Mouse (Mus musculus) embryonic fibroblast, embryonic 13.5 days (primary cell): Measurements from ENCODE around the gene Prmt7. TPM values are rescaled to one million over a fixed set of nuclear protein-coding genes. Genes with fewer than 3 reads are reported as not detected.

Source experiments
- H3K27ac ChIP-seq: 2 replicates; pipeline ENCODE4 v1.5.1; 2012; ENCODE audit warnings: low read length, control low read depth, inconsistent platforms; ENCODE audit not compliant: insufficient read depth
- H3K4me1 ChIP-seq: 2 replicates; pipeline ENCODE4 v1.6.1; 2011; ENCODE audit warnings: low read length; ENCODE audit not compliant: control insufficient read depth, insufficient read depth
- H3K4me3 ChIP-seq: 2 replicates; pipeline ENCODE4 v1.5.1; 2011; ENCODE audit warnings: mild to moderate bottlenecking, control low read depth, low read length; ENCODE audit not compliant: insufficient read depth
- CTCF ChIP-seq: IDR thresholded peaks from 2 replicates; pipeline ENCODE4 v1.5.1; 2011; ENCODE audit warnings: mild to moderate bottlenecking, control low read depth, low read length, moderate library complexity, borderline replicate concordance; ENCODE audit not compliant: insufficient read depth
- POLR2A ChIP-seq: IDR thresholded peaks from 2 replicates; pipeline ENCODE4 v1.6.1; 2011; ENCODE audit warnings: low read depth, mild to moderate bottlenecking, control low read depth, low read length, moderate library complexity
- polyA plus RNA-seq: library from polyadenylated mRNA; stranded (reverse); fragments of >200 nt; gene quantifications from 2 replicates; pipeline ENCODE4 v1.2.4, GENCODE M21; 2011; ENCODE audit warnings: low read depth; ENCODE audit not compliant: missing spikeins, insufficient read length

Gene Prmt7
- 33.6 and 40.3 TPM in 2 replicates for polyA plus RNA-seq

DNA sequence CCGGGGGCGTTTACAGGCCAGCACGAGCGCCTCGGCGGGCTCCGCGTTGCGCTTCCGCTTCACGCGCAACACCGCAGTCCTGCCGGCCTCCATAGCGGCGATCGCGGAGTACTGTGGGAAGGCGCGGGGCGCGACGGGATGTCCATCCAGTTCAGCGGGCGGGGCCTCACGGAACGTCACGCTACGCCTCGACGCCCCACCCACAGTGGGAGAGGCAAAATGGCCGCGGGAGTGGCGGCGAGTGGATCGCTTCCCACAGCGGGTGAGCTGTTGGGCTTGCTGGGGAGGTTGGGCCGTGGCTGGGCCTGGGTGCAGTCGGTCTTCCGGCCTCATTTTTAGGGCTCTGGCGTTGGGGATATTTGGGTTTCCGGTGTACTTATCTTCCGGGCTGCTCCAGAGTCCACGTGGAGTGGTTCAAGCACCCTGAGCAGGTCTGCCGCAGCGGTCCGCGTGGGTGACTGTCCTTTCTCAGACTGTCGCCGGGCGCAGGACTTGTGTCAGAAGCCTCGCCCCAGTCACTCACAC lies at the start of gene Prmt7, which contains the start of gene Slc7a6os:
TSS of gene Prmt7 (plus strand) at position 116 of the 525 bp plus-strand sequence.
TSS of gene Slc7a6os (minus strand) at position 115 of the 525 bp plus-strand sequence.
- Histone ChIP-seq H3K4me3 (peak within 1 kb of the TSS; percentile 87), H3K27ac (peak within 1 kb of the TSS; percentile 76), H3K4me1 (no peaks in the 10 kb centered on the region)
- TF ChIP-seq CTCF (no peak), POLR2A (peak; percentile 97)

DNA sequence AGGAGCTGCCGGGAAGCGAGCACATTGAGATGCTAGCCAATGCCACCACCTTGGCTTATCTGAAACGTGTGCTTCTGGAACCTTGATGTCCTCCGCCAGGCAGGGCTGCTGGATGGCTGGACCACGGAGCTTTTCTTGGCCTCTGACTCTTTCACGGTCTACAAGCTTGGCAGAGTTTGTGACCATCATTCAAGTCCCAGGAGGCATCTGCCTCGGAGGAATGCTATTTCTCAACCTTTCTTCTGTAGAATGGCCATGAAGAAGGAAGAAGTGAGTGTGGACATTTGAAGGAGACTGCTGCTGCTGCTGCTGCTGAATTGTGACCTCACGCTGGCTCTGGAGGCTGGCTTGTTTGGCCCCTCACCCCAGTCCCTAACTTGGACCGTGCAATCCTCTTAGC lies 47.5 kb upstream of the Prmt7 start:
- Histone ChIP-seq H3K4me1 (no peaks in the 10 kb centered on the region), H3K27ac (no peak overlapping the region), H3K4me3 (no peak overlapping the region)
- no peak for TF ChIP-seq CTCF
- TF ChIP-seq POLR2A, result no peak

DNA sequence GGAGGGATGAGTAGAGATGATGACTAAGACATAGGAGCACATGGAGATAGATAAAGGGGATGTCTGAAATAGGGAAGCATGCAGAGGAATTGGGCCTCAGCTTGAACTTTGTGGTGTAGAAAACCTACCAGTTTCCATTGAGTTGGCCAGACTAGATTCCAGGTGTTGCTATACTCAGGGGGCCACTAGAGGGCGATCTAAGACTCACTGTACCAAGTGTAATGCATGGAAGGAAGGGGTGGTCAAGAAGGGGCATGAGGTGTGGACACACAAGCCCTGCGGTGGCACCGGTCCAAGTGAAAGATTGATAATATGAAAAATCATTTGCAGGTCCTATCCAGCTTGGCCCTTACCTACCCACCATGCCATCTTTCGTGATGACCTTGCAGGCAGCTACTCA lies 45.3 kb upstream of the Prmt7 start:
- H3K4me1 ChIP-seq, result no peaks in the 10 kb centered on the region
- H3K27ac ChIP-seq, result no peak overlapping the region
- TF ChIP-seq CTCF (peak; percentile 48), POLR2A (no peak)
- no peak overlapping the region for H3K4me3 ChIP-seq

DNA sequence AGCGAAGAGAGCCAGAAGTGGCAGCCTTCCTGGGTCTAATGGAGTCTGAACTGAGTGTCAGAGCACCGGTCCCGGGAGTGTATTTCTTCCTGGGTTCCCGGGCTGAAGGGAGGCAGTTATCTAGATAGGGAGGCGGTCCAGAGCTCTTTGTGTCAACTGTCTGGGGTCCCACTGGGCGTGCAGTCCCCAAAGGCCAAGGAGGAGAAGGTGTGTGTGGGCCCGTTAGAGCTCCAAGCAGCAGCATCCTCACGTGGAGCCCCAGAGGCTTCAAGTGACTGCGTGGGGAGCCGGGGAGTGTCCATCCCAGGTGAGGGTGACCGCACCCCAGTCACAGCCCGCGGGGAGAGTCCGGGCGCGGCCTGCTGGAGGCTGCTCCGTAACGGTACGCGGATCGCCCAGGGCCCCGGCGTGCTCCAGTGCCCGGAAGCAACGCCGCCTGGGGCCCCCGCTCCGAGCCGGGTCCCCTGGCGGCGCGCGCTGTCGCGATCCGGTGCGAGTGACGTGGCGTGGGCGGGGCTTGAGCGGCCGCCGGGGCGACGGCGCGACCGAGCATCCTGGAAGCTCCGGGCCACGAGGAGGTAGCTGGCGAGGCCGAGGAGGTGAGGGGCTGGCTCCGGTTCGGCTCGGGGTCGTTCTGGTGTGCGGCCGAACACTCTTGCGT lies 42.2 kb upstream of the Prmt7 start, which contains the start of gene Slc7a6:
TSS of gene Slc7a6 (plus strand) at position 502 of the 661 bp plus-strand sequence.
- no peak for TF ChIP-seq CTCF
- peak; percentile 90 for TF ChIP-seq POLR2A
- Histone ChIP-seq H3K27ac (peak within 1 kb of the TSS; percentile 54), H3K4me3 (peak within 1 kb of the TSS; percentile 74), H3K4me1 (no peaks in the 10 kb centered on the region)

DNA sequence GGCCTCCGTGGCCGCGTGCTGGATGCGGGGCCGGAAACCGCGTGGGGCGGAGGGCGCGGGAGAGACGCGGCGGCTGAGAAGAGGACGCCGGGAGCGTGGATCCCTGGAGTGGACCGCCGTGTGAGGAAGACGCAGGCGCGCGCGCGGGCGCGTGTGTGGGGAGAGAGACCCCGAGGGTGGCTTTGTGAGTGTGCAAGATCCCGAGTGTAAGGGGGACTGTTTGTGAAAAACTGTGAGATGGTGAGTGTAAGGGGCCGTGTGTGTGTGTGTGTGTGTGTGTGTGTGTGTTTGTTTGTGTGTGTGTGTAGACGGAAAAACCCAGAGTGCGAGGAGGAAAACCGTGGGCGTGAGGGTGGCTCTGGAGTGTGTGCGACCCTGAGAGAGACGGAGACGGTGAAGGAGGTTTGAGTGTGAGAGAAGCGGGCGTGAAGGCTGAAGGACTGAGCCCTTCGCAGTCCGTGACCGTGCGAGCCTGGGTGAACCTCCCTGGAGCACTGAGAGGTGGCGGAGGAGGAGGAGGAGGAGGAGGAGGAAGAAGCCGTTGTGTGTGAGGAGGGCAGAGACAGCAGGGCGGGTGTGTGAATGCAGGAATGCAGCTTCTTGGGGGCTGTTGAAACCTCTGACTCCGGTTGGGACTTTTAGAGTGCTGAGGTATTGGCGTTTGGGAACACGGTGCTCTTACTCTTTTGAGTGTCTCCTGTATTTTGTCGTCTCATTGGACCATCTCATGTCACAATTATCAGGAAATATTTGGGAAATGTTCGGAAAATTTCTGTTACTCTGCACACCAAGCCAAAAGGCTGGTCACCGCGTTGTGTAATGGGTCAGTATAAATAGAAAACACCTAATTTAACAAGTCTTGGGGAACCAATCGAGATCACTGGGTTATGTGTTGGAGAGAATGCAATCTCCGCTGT lies 41.5 kb upstream of the Prmt7 start:
- Histone ChIP-seq H3K4me3 (peak overlapping the region; percentile 74), H3K4me1 (no peaks in the 10 kb centered on the region), H3K27ac (peak overlapping the region; percentile 17)
- TF ChIP-seq POLR2A (0 out of 2 replicates have a peak, but pooled peaks have one; percentile 49), CTCF (no peak)

DNA sequence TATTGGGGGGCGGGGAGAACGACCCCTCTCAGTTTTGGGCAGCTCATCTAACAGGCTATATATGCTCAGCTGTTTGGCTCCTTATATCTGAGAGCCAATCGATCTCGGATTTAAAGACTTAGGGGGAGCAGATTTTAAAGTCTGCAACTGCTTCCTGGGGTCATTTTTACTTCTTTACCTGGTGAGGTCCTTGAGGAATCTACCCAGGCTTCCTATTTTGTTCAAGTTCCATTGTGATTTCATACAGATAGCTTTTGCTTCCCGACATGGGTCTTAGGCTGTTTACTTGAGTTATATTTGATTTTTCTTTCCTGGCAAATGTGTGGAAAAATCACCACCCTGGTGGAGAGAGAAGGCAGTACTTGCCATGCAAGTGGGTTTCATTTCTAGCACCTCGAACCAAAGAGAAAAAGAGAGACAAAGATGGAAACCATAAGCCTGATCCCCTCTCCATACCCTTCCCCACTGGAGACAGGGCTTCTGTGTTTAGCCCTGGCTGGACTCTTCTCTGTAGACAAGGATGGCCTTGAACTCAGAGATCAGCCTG lies 40.7 kb upstream of the Prmt7 start:
- Histone ChIP-seq H3K4me1 (no peaks in the 10 kb centered on the region), H3K27ac (peak overlapping the region; percentile 17; the same call in 1 of the 2 replicates), H3K4me3 (peak overlapping the region; percentile 74)
- TF ChIP-seq POLR2A (no peak), CTCF (no peak)

DNA sequence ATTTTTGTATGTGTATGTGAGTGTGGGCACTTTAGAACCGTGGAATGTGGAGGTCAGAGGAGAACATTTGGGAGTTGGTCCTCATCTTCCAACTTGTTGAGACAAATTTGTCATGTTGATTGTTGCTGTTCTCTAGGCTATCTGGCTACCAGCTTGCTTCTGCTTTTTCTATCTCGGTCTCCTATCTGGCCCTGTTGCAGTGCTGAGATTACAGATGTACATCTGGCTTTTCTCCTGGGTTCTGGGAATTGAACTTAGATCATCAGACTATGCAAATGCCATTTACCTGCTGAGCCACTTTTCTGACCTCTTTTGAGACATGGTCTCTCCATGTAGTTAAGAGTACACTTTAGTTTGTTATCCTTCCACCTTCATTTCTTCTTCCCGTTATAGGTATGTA lies 37.2 kb upstream of the Prmt7 start:
- H3K4me1 ChIP-seq, result peaks cover 4% of the 10 kb centered on the region; the same call in 1 of the 2 replicates
- TF ChIP-seq CTCF (no peak), POLR2A (no peak)
- H3K27ac ChIP-seq, result no peak overlapping the region
- no peak overlapping the region for H3K4me3 ChIP-seq

DNA sequence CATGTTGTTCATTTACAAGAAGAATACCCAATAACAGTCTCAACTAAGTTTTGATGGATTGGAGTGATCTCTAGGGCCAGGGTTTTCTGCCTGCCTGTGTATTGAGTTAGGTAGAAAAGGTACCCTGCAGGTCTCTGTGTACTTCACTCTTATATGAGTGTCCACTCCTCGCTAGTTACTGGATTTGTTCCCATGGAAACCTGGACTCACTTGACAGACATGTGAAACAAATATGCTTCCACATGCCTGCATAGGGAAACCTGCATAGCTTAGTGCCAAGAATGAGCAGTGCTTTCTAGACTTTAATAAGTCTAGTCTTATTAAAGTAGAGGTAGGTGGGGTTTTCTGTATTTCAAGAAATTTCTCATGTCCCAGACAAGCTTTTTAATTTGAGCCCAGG lies 33.8 kb upstream of the Prmt7 start:
- no peak overlapping the region for H3K4me3 ChIP-seq
- TF ChIP-seq POLR2A, result no peak
- no peak for TF ChIP-seq CTCF
- H3K27ac ChIP-seq, result no peak overlapping the region
- peaks cover 4% of the 10 kb centered on the region; the same call in 1 of the 2 replicates for H3K4me1 ChIP-seq

DNA sequence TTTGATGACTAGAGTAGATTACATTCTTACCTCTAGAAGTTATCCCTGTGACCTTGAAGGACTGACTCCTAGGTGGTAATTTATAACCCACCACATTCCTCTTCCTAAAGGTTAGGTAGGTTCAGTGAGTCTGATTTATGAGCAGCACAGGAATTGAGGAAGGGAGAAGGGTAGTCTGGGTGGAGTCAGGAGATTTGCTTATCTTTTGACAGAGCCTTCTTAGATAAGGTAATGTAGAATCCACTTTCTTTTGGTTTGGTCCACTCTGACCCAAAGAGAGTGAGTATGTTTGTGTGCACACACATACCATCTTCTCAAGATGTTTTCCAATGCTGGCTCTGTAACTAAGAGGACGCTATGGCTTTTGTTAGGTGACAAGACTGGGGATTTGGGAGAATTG lies 33.1 kb upstream of the Prmt7 start:
- no peak overlapping the region for H3K4me3 ChIP-seq
- no peak overlapping the region for H3K27ac ChIP-seq
- peaks cover 4% of the 10 kb centered on the region; the same call in 1 of the 2 replicates for H3K4me1 ChIP-seq
- TF ChIP-seq CTCF (no peak), POLR2A (no peak)
